Mouse (Mus musculus) testis, adult 2 months (tissue): ENCODE measurements around the gene Prm3.

Experiments used
- CTCF ChIP-seq: fragments of 200-500 bp; IDR thresholded peaks from 2 replicates; pipeline ENCODE4 v1.5.1; 2012; ENCODE audit warnings: low read depth, mild to moderate bottlenecking, inconsistent platforms, low read length, moderate library complexity; ENCODE audit not compliant: control insufficient read depth, insufficient read depth, insufficient replicate concordance
- POLR2A ChIP-seq: fragments of 200-500 bp; IDR thresholded peaks from 2 replicates; pipeline ENCODE4 v1.6.1; 2012; ENCODE audit warnings: low read depth, mild to moderate bottlenecking, inconsistent platforms, low read length, moderate library complexity; ENCODE audit not compliant: control insufficient read depth

DNA sequence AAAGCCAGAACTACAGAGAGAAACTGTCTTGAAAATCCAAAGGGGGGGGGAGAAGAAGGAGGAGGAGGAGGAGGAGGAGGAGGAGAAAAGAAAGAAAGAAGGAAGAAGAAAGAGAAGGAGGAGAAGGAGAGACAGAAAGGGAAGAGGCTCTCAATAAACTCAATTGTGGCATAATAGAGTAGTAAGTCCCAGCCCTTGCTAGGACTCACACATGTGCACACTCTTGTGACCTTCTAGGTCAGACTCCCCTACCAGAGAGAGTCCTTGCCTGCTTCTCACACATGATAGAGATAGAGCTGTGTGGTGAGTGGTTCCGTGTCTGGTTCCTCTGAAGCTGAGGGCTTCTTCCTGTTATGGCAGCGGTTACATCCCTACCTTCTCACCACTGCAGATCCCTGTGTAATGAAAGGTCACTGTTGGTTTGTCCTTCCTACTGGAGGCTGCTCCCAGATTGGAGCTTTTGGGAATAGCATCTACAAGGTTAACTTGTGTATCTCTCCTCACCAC, 22.2 kb upstream of the Prm3 start, which contains the start of gene Gm11172:
- TF ChIP-seq CTCF (no peak), POLR2A (no peak)
